Mouse (Mus musculus) cerebellum, postnatal 10 days (tissue): ENCODE results near the gene Mad1l1.

Source experiments
- DNase-seq, 2 experiments: peaks; one replicate each; pipeline ENCODE4 v3.0.0; 2021; ENCODE audit warnings: mixed read lengths in 2 of 2

Gene Mad1l1

DNA sequence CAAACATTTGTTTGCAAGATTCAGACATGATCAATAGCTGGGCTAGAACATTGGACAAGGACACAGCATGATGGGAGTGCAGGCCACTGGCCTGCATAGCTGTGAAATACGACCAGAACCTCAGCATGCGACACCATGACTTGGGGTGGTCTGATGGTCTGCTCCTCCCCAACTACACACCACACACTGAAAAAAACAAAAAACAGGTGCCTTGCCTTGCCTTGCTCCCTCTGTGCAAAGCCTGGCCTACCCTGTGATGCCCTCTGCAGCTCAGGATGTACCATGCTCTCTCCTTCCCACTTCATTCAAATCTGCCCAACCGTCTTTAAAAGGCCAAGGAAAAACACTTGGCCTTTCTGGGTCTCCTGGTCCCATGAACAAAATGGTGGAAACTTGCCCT is 63.3 kb downstream of the Mad1l1 start:
- no peak for DNase-seq

DNA sequence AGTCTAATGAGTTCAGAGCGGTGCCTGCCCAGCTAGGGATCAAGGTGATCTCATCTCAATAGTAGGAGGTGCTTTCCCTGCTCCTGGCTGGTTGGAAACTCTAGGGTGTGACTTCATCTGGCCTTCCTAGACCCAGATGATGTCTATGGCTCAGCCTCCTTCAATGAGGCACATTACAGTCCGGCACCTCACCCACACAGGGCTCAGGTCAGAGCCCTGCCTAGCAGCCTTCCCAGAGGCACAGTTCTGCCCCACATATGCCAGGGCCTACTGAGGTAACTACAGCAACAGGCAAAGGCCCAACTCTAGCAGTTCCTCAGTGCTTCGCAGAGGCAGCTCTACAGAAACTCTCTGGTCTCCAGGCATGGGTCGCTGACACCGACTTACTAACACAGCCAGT is 63.9 kb downstream of the Mad1l1 start:
- peak in 1 of 2 experiments; percentile 27 for DNase-seq

DNA sequence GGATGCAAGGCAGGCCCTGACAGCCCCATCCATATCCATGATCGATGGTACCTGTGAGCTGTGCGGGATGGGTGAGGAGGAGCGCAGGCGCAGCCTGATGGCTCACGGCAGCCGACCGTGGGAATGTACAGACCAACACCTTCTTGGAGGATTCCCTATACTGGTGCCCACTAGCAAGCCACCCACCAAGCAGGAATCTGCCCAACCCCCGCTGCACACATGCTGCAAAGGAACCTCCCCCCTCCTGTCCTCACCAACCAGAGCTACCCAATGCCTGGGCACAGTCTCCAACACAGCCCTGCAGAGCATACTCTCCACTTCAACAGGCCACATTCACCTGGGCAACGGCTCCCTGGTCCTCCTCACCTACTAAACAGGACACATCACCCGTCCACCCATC is 64.7 kb downstream of the Mad1l1 start:
- DNase-seq: no peak

- DNase-seq: no peak
These were observed 66.1 kb downstream of the Mad1l1 start for GRCm38 (mm10) chr5:140255265-140255664.

DNA sequence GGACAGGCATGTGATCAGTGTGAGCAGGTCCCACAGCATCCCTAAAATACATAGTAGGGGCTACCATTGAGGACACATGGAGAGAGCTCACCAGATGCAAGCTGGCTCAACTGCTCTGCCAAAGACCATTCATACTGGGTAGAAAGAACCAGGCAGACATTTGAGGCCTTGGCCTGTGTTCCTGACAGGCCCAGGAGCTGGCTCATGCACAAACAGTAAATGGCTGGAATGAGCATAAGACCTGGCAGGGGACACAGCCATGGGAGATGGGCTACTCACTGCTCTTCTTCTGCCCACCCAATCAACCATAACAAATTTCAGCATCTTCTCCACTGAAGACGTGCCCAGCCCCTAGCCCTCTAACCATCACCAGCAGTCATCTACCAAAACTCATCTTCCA is 66.7 kb downstream of the Mad1l1 start:
- DNase-seq: peak; percentile 76 to 88

DNA sequence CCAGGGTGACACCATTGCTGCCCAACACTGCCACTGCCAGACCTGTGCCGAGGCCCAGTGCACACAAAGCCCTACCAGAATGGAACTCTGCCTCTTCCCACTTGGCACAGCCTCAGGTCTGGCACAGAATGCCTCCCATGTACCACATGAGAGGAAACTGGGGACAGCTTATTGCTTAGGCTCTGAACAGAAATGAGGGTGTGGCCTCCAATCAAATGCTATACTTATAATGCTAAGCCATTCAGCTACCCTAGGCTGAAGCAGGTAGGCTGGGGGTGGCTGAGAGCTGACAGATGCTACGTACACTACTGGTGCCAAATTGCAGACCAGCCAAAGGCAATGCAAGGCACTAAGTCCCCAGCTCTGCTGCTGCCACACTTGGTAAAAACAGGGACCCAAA is 69.4 kb downstream of the Mad1l1 start:
- DNase-seq: peak; percentile 67 to 78

DNA sequence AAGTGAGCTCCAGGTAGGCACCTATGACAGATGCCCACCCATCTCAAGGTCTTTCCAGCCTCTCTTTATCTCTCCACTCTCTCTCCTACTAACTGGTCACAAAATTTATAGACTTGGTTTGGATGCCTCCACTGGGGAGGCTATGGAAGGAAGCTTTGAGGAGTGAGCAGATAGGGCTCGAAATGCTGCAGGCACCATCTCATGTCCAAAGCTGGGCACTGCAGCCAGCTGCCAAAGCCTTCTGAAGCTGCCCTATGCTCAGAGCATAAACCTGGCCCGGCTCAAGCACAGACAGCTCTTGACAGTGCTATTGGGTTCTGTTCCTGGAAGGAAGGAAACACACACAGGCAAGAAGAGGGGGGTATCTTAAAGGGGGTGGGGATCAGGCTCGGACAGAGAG is 71.0 kb downstream of the Mad1l1 start:
- DNase-seq: peak; percentile 29

- no peak for DNase-seq
These were observed 71.8 kb downstream of the Mad1l1 start for GRCm38 (mm10) chr5:140249359-140250062.

GRCm38 (mm10) chr5:140248101-140248500 is 73.3 kb downstream of the Mad1l1 start:
- DNase-seq: no peak

- DNase-seq: no peak
These were observed 81.1 kb downstream of the Mad1l1 start for GRCm38 (mm10) chr5:140240235-140240634.

GRCm38 (mm10) chr5:140238880-140239279 is 82.5 kb downstream of the Mad1l1 start:
- DNase-seq: no peak

GRCm38 (mm10) chr5:140230818-140231217 is 90.5 kb downstream of the Mad1l1 start:
- DNase-seq: no peak

DNA sequence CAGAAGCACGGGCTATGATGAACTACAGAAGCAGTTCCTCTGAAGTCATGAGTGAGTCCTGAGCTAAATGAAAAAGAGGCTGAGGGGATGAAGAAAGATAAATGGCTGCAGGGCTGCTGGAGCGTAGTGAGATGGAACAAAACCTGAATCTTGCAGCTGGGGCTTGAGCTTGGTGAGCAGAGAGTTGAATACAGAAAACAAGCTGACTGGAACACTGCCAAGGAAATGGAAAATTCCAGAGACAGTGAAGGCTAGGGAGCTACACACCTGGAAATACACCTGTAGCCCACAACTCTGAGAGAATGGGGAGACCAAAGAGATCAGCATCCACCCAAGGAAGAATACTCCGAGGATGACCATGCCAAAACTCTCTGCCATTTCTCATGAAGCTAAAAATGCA is 93.0 kb downstream of the Mad1l1 start:
- no peak for DNase-seq

GRCm38 (mm10) chr5:140226871-140227270 is 94.5 kb downstream of the Mad1l1 start:
- DNase-seq: no peak

DNA sequence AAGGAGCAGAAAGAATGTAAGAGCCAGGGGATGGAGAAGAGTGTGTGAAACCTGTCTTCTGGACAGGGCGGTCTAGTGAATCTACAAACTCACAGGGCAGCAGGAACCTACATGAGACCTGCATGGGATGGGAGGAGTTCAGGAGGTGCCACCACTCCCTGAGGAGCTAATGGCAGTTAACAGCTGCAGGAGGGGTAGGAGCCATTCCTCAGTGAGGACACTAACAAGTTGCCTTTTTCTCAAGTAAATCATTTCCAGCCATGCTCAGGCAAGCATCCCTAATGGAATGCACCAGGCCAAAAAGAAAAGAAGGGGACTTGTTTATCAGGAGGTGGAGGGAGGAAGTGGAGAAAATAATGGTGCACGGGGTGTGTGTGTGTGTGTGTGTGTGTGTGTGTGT is 95.5 kb downstream of the Mad1l1 start:
- no peak for DNase-seq

DNA sequence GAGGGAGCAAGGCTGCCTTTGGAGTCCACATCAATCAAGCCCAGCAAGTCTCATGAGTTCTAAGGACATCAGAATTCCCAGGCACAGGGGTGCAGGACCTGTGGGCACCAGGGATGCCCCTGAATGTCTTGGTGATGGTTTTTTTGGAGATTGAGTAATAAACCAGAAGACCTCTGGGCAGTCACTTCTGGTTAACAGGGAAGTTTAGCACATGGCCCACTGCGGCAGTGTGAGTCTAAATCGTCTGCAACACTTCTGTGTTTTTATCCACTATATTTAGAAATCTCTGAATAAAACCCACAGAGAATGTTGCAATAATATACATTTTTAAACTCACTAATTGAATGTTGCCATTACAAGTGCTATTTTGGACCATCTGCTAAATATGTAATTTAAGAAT is 96.2 kb downstream of the Mad1l1 start:
- DNase-seq: no peak

- no peak for DNase-seq
These were observed 98.0 kb downstream of the Mad1l1 start for GRCm38 (mm10) chr5:140223070-140224053.

DNA sequence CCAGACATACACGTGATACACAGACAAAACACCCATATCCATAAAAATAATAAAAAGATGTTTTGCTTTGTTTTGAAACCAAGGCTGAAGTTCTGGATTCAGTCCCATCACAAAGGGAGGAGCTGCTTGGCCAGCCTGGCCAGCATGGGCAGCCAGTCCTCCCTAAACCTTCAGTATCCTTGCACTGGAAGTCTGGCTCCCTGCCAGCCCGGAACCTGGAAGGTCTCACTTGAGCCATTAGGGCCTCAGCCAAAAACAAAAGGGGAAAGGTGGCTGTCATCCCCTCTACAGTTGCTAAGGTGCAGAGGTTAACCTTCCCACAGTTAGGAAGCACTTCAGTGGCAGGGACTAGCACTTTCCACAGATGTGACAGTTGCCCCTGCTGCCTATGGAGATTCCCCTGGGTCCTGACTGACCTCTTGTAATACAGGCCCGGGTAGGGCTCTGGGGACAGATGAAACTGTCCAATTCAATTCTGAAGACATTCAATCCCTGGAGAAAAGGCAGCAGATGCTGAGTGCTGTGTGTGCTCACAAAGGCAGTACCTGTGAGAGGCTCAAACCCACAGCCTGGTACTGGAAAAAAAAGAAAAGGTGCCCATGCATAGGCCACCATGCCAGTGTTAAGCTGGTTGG is 100.2 kb downstream of the Mad1l1 start:
- DNase-seq: peak; percentile 57 to 60

GRCm38 (mm10) chr5:140219252-140219651 is 102.1 kb downstream of the Mad1l1 start:
- no peak for DNase-seq

- DNase-seq: peak; percentile 56 to 61
These were observed 103.5 kb downstream of the Mad1l1 start for GRCm38 (mm10) chr5:140217900-140218299.

DNA sequence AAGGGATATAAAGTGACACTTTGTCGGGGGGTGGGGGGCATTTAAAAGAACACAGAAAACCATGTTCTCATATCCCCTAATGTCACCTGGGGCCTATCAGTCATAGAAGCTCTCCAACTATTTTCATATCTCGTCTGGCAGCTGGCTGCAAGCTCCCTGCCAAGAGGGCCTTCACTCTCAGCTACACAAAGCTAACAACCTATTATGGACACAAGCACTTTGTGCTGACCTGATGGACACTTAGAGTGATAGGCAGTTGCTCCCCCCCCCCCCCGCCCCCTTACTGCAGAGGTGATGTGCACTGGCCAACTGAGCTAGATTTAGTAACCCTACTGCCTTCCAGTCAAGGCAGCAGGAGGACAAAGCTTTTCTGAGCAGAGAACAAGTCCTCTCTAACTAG is 104.3 kb downstream of the Mad1l1 start:
- DNase-seq: no peak

GRCm38 (mm10) chr5:140215471-140216087 is 105.8 kb downstream of the Mad1l1 start:
- DNase-seq: no peak

GRCm38 (mm10) chr5:140213001-140213400 is 108.4 kb downstream of the Mad1l1 start:
- no peak for DNase-seq
